Mouse (Mus musculus) intestine, embryonic 14.5 days (tissue): ENCODE measurements at regions not wholly inside any gene's neighbourhood (a gene's known extent, or its start where the extent isn't known, plus 50 kb on each side); places are given as distances from the start of the nearest gene placed in this dataset.
"Not testable (repeated sequence)": the region's sequence is repeated elsewhere in the genome, so short reads cannot be mapped to it uniquely, and the experiment has no call there.

Experiments
- ATAC-seq: fragments of 200-750 bp; cut with Nextera tagmentation; replicated peaks from 2 replicates; pipeline ENCODE4 v1.8.0; 2017; ENCODE audit warnings: low read depth, moderate number of reproducible peaks, moderate TSS enrichment, moderate library complexity; ENCODE audit not compliant: low FRiP score, low TSS enrichment
- DNase-seq: peaks from one replicate; pipeline ENCODE4 v3.0.0-alpha.2; 2018; ENCODE audit warnings: low spot score
- H3K27ac ChIP-seq: fragments of 300-500 bp; sonication (generic); 2 replicates; pipeline ENCODE4 v1.5.1; 2014; ENCODE audit warnings: low read depth, mild to moderate bottlenecking, control low read depth
- H3K27me3 ChIP-seq: fragments of 300-500 bp; sonication (generic); replicated peaks from 2 replicates; pipeline ENCODE4 v1.6.1; 2014; ENCODE audit warnings: low read length, control low read depth; ENCODE audit not compliant: control insufficient read depth, insufficient read depth
- H3K36me3 ChIP-seq: fragments of 300-500 bp; sonication (generic); 2 replicates; pipeline ENCODE4 v1.6.1; 2014; ENCODE audit warnings: low read length, control low read depth; ENCODE audit not compliant: control insufficient read depth, insufficient read depth
- H3K4me1 ChIP-seq: fragments of 300-500 bp; sonication (generic); replicated peaks from 2 replicates; pipeline ENCODE4 v1.6.1; 2014; ENCODE audit warnings: low read length, control low read depth, mixed read lengths; ENCODE audit not compliant: control insufficient read depth, insufficient read depth
- H3K4me2 ChIP-seq: fragments of 300-500 bp; sonication (generic); 2 replicates; pipeline ENCODE4 v1.6.1; 2014; ENCODE audit warnings: low read length
- H3K4me3 ChIP-seq: fragments of 300-500 bp; sonication (generic); 2 replicates; pipeline ENCODE4 v1.5.1; 2014; ENCODE audit warnings: low read depth, low read length, control low read depth, mixed read lengths
- H3K9ac ChIP-seq: fragments of 300-500 bp; sonication (generic); 2 replicates; pipeline ENCODE4 v1.6.1; 2014; ENCODE audit warnings: mild to moderate bottlenecking, low read length
- H3K9me3 ChIP-seq: fragments of 300-500 bp; sonication (generic); 2 replicates; pipeline ENCODE4 v1.6.1; 2016; ENCODE audit warnings: low read length, control low read depth; ENCODE audit not compliant: control insufficient read depth
- WGBS: fragments of 180-500 bp; shearing (Covaris S2); extraction: QIAGEN DNeasy Blood & Tissue Kit; methylation state at CpG from one replicate; pipeline ENCODE4 v1.1.7; 2014; 5-methylcytosine and 5-hydroxymethylcytosine counted together

DNA sequence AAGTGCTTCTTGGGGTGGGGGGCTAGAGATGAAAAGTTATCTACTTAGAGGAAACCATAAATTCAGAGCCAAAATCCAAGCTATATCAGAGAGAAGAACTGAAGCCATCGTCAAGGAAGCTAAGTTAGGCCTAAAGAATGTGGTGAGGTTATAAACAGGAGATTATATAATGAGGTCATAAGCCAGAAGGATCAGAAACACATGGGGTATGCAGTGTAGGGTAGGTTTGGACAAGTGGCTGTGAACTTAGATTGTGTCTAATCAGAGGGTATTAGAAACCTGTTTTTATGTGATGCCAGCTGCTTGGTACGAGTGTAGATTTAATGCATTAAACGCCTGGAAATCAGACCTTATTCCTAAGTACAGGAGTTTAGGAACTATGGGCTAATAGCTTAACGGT, 154.8 kb upstream of the Mpdz start:
- no peak for DNase-seq
- no peak overlapping the region for H3K9ac ChIP-seq
- H3K27me3 ChIP-seq: no peaks in the 10 kb centered on the region
- no peaks in the 10 kb centered on the region for H3K4me1 ChIP-seq
- H3K4me3 ChIP-seq: no peak overlapping the region
- H3K36me3 ChIP-seq: no peaks in the 10 kb centered on the region
- H3K27ac ChIP-seq: no peak overlapping the region
- no peak for ATAC-seq
- no peak overlapping the region for H3K4me2 ChIP-seq
- no peaks in the 10 kb centered on the region for H3K9me3 ChIP-seq
- WGBS: 71% methylated on average over 4 of the region's 4 CpGs

DNA sequence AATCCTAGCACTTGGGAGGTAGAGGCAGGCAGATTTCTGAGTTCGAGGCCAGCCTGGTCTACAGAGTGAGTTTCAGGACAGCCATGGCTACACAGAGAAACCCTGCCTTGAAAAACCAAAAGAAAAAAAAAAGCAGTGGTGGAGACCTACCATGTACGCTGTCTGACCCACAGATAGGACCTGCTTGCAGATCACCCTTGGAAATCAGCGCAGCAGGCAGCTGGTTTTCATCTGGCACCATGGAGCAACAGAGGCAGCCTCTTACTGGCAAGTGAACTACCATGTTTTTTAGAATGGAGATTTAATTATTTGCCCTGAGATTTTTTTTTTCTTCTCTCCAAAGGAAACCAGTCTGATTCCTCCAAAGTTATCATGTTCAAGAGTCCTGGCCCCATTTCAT, 150.8 kb upstream of the Mpdz start:
- H3K9me3 ChIP-seq, DNase-seq, ATAC-seq, H3K4me2 ChIP-seq, H3K36me3 ChIP-seq, H3K4me1 ChIP-seq, H3K9ac ChIP-seq, H3K27me3 ChIP-seq, H3K4me3 ChIP-seq, H3K27ac ChIP-seq: not testable (repeated sequence)
- WGBS: 81% methylated on average over 3 of the region's 3 CpGs

DNA sequence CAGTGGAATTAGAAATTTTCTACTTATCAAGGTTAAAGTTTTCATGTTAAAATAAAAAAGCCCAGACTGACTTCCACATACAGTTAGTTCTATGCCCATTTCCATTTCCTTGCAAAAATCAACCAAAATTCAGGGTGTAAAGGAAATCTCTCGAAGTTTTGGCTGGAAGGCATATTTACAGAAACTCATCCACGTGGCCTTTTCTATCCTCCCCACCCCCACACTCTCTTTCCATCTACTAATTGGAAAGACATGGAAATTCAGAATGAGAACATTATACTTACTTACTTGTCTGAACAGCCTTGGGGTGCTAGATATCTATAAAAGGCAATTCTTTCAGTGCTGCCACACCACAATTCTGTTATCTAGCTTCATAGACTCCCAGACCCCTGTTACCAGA, 139.9 kb upstream of the Mpdz start:
- no peak for DNase-seq
- H3K9ac ChIP-seq: no peak overlapping the region
- no peak overlapping the region for H3K27ac ChIP-seq
- no peak overlapping the region for H3K4me2 ChIP-seq
- H3K4me1 ChIP-seq: no peaks in the 10 kb centered on the region
- whole genome bisulfite sequencing: 49% methylated on average over 2 of the region's 2 CpGs
- ATAC-seq: no peak
- H3K4me3 ChIP-seq: no peak overlapping the region
- H3K36me3 ChIP-seq: no peaks in the 10 kb centered on the region
- no peaks in the 10 kb centered on the region for H3K9me3 ChIP-seq
- no peaks in the 10 kb centered on the region for H3K27me3 ChIP-seq

- no peak overlapping the region for H3K4me3 ChIP-seq
- WGBS: 70% methylated on average over 8 of the region's 8 CpGs
These were observed 137.9 kb upstream of the Mpdz start for GRCm38 (mm10) chr4:81580553-81580952.

DNA sequence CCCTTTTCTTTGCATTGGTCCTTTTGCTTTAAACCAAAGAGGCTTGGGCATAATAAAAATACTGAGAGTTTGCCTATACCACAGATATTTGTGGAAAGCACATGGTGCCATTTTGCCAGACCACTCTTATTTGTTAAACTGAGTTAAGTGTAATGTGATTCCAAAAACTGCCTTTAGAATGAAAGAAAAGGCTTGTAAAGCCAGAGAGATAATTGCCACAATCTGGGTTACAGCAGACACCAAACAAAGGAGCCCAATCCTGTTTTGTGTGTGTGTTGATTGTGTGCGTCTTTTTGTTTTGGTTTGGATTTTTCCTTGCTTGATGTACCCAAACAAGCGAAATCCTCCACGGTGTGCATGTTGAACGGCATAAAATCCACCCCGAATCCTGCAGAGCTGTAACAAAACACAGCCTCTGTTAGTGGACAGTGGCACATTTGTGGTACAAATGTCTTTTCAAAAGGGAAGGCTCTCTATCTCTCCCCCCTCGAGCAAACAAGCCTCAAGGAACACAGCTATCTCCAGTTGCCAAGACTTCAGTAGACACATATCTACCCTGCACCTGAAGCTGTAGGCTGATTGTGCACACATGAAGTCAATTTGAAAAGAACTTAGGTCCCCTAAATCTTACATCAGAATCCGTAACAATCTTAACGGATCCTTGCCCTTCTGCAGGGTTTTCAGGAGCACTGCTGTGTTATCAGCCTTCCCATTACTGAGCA, 136.9 kb upstream of the Mpdz start:
- Histone ChIP-seq H3K4me3 (no peak overlapping the region), H3K9me3 (no peaks in the 10 kb centered on the region), H3K9ac (no peak overlapping the region), H3K4me2 (no peak overlapping the region), H3K36me3 (no peaks in the 10 kb centered on the region), H3K27ac (no peak overlapping the region), H3K27me3 (no peaks in the 10 kb centered on the region), H3K4me1 (no peaks in the 10 kb centered on the region)
- WGBS: 71% methylated on average over 8 of the region's 8 CpGs
- DNase-seq (no peak), ATAC-seq (no peak)

More at GRCm38 (mm10) chr4:81580553-81580952, 137.9 kb upstream of the Mpdz start:
- DNase-seq (no peak), ATAC-seq (no peak)
- H3K9ac ChIP-seq: no peak overlapping the region
- no peaks in the 10 kb centered on the region for H3K9me3 ChIP-seq
- H3K27me3 ChIP-seq: no peaks in the 10 kb centered on the region
- H3K36me3 ChIP-seq: no peaks in the 10 kb centered on the region
- H3K4me2 ChIP-seq: no peak overlapping the region
- H3K27ac ChIP-seq: no peak overlapping the region
- H3K4me1 ChIP-seq: no peaks in the 10 kb centered on the region

- H3K9ac ChIP-seq: no peak overlapping the region
- H3K4me3 ChIP-seq: no peak overlapping the region
- no peak for DNase-seq
- H3K9me3 ChIP-seq: no peaks in the 10 kb centered on the region
- no peak for ATAC-seq
- H3K36me3 ChIP-seq: no peaks in the 10 kb centered on the region
- no peak overlapping the region for H3K4me2 ChIP-seq
- WGBS: 52% methylated on average over 6 of the region's 6 CpGs
- H3K4me1 ChIP-seq: no peaks in the 10 kb centered on the region
- no peaks in the 10 kb centered on the region for H3K27me3 ChIP-seq
- no peak overlapping the region for H3K27ac ChIP-seq
These were observed 136.4 kb upstream of the Mpdz start for GRCm38 (mm10) chr4:81578981-81579380.

GRCm38 (mm10) chr4:81573771-81574170, 131.2 kb upstream of the Mpdz start:
- 57% methylated on average over 5 of the region's 5 CpGs for WGBS
- H3K4me1 ChIP-seq: no peaks in the 10 kb centered on the region
- H3K4me3 ChIP-seq: no peak overlapping the region
- H3K4me2 ChIP-seq: no peak overlapping the region
- no peak for ATAC-seq
- no peak overlapping the region for H3K27ac ChIP-seq
- no peaks in the 10 kb centered on the region for H3K36me3 ChIP-seq
- no peak overlapping the region for H3K9ac ChIP-seq
- no peak for DNase-seq
- no peaks in the 10 kb centered on the region for H3K27me3 ChIP-seq
- H3K9me3 ChIP-seq: no peaks in the 10 kb centered on the region

- WGBS: 71% methylated on average over 4 of the region's 4 CpGs
- H3K4me2 ChIP-seq: no peak overlapping the region
- no peak overlapping the region for H3K27ac ChIP-seq
- no peaks in the 10 kb centered on the region for H3K36me3 ChIP-seq
- H3K4me1 ChIP-seq: no peaks in the 10 kb centered on the region
- no peaks in the 10 kb centered on the region for H3K9me3 ChIP-seq
- no peak overlapping the region for H3K4me3 ChIP-seq
- DNase-seq: no peak
- no peak for ATAC-seq
- no peak overlapping the region for H3K9ac ChIP-seq
- H3K27me3 ChIP-seq: no peaks in the 10 kb centered on the region
These were observed 128.1 kb upstream of the Mpdz start for GRCm38 (mm10) chr4:81570736-81571135.

DNA sequence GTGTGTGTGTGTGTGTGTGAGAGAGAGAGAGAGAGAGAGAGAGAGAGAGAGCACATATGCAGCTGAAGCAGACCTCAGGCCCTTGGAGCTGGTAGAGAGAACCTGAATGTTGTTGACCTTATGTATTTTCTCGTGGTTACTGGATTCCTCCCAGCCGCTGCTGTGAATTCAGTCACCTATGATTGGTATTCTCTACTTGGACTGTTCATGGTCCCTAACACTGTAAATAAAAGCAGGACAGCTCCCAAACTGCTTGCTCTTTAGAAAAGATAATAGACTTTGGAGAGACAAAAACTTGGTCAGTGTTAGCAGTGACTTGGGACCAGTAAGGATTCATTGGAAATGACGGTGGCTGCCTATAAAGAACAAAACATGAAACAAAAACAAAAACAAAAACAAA, 126.9 kb upstream of the Mpdz start:
- Histone ChIP-seq H3K9ac (no peak overlapping the region), H3K27me3 (no peaks in the 10 kb centered on the region), H3K4me1 (no peaks in the 10 kb centered on the region), H3K36me3 (no peaks in the 10 kb centered on the region), H3K27ac (no peak overlapping the region), H3K9me3 (no peaks in the 10 kb centered on the region), H3K4me2 (no peak overlapping the region), H3K4me3 (no peak overlapping the region)
- no peak for DNase-seq
- 81% methylated on average over 3 of the region's 3 CpGs for WGBS
- no peak for ATAC-seq
